Mouse (Mus musculus): ENCODE data around the gene Prex1. TPM values are rescaled to one million over a fixed set of nuclear protein-coding genes. Genes with fewer than 3 reads are reported as not detected.
A peak's percentile ranks its signal among the peaks of the same experiment; 100 is the strongest.

The Prex1 gene
- polyA plus RNA-seq, 1 experiment from 2014 or later, result 9.5 TPM

DNA sequence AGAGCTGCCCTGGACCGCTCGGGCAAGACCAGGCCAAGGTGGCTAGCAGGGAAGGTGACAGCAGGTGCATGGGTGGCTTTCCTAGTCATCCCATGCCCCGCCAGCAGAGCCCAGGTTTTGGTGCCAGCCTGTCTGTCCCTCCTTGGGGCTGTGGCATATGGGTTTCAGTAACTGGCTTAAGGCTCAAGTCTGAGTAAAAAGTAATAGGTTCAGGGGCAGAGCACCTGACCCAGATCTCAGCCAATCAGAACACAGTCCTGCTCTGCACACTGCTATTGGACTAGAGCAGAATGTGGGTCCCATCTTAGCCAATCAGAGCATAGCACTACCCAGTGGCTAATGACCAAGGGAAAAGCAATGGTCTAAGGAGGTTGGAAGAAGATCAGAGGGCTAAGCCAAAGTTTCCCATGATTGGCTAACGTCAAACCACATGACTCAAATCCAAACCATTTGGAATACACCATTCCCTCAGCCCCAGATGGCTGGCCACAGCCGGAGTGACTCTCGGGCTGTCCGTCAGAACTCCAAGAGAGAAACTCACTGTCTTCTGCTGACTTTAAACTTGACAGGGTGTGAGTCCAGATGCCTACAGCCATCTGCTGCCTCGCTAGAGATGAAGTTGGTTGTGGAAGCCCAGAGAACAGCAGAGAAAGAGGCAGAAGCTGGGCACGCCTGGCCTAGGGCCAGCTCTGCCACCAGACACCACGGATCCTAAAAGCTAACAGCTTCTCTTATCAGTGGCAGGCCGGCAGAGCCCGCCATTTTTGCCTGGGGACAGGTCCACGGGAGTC is 80.9 kb downstream of the Prex1 start:
- Histone ChIP-seq H3K4me1 (ENCODE audit: control insufficient read depth in 2 of 2, insufficient read depth in 2 of 2, low read length in 2 of 2) (0 out of 4 replicates have a peak, but pooled peaks cover 0 to under 1% of the 10 kb centered on the region in 2 experiments), H3K4me2 (ENCODE audit: low read length) (no peak overlapping the region), H3K36me3 (ENCODE audit: control insufficient read depth, insufficient read depth, low read length) (0 out of 2 replicates have a peak, but pooled peaks cover 4% of the 10 kb centered on the region), H3K4me3 (ENCODE audit: control insufficient read depth in 1 of 2, insufficient read depth in 1 of 2, low read depth in 1 of 2, low read length in 2 of 2) (no peak overlapping the region), H3K27ac (replicated peaks in 1 of 2; ENCODE audit: control insufficient read depth in 1 of 2, insufficient read depth in 1 of 2, low read depth in 2 of 2, low read length in 2 of 2) (no peak overlapping the region), H3K9ac (ENCODE audit: low read length) (no peak overlapping the region), H3K9me3 (ENCODE audit: control insufficient read depth, low read length) (no peaks in the 10 kb centered on the region), H3K27me3 (ENCODE audit: control insufficient read depth, insufficient read depth, low read length) (no peaks in the 10 kb centered on the region)
- no peak for ATAC-seq (ENCODE audit: insufficient number of reproducible peaks, insufficient read depth, low FRiP score, low read depth)
- WGBS, result 73% methylated on average over 13 of the region's 13 CpGs

DNA sequence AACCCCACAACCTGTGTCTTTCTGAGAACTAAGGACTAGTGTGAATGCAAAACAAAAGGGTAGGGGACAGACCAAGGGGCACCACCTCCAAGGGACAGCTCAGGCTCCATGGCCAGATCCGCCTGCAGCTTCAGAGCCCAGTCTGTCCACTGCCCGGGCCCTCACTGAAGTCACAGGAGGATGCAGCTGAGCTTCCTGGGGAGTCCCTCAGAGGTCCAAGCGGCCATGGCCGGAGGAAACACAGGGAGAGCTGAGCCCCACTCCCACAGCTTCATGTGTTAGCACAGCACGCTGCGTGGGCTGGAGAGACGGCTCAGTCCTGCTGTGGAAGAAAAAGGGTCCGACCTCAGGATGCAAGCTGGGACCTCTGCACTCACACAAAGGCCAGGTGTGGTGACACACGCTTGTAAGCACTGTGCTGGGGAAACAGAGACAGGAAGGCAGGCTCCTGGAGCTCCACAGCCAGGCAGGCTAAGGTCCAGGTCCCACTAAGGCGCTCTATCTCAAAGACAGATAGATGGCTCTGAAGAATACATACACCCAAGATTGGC is 81.9 kb downstream of the Prex1 start:
- 79% methylated on average over 10 of the region's 10 CpGs for WGBS
- 0 out of 2 replicates have a peak, but pooled peaks cover 4% of the 10 kb centered on the region for H3K36me3 ChIP-seq (ENCODE audit: control insufficient read depth, insufficient read depth, low read length)
- H3K4me2 ChIP-seq (ENCODE audit: low read length), result no peak overlapping the region
- no peaks in the 10 kb centered on the region for H3K4me1 ChIP-seq (ENCODE audit: control insufficient read depth in 2 of 2, insufficient read depth in 2 of 2, low read length in 2 of 2)
- no peak overlapping the region for H3K4me3 ChIP-seq (ENCODE audit: control insufficient read depth in 1 of 2, insufficient read depth in 1 of 2, low read depth in 1 of 2, low read length in 2 of 2)
- no peak for ATAC-seq (ENCODE audit: insufficient number of reproducible peaks, insufficient read depth, low FRiP score, low read depth)
- H3K9ac ChIP-seq (ENCODE audit: low read length), result no peak overlapping the region
- no peak overlapping the region for H3K27ac ChIP-seq (replicated peaks in 1 of 2; ENCODE audit: control insufficient read depth in 1 of 2, insufficient read depth in 1 of 2, low read depth in 2 of 2, low read length in 2 of 2)
- H3K9me3 ChIP-seq (ENCODE audit: control insufficient read depth, low read length), result no peaks in the 10 kb centered on the region
- H3K27me3 ChIP-seq (ENCODE audit: control insufficient read depth, insufficient read depth, low read length), result no peaks in the 10 kb centered on the region

DNA sequence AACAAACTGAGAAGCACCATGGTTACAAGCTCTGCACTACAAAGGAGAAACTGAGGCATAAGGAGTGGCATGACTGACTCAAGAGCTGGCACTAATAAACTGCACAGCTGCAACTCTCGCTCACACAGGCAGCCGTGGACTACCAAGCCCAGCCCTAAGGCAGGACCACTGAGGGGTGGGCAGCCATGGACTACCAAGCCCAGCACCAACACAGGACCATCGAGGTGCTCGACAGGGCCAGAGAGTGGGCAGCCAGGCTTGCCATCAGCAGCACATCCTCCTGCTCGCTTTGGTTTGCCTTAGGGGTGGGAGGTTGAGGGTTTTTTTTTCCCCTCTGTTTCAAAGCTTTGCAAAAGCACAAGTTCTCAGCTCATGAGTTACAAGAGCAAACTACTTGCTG is 82.4 kb downstream of the Prex1 start:
- Histone ChIP-seq H3K27me3 (ENCODE audit: control insufficient read depth, insufficient read depth, low read length) (no peaks in the 10 kb centered on the region), H3K27ac (replicated peaks in 1 of 2; ENCODE audit: control insufficient read depth in 1 of 2, insufficient read depth in 1 of 2, low read depth in 2 of 2, low read length in 2 of 2) (no peak overlapping the region), H3K4me2 (ENCODE audit: low read length) (no peak overlapping the region), H3K36me3 (ENCODE audit: control insufficient read depth, insufficient read depth, low read length) (0 out of 2 replicates have a peak, but pooled peaks cover 4% of the 10 kb centered on the region), H3K9me3 (ENCODE audit: control insufficient read depth, low read length) (no peaks in the 10 kb centered on the region), H3K9ac (ENCODE audit: low read length) (no peak overlapping the region), H3K4me1 (ENCODE audit: control insufficient read depth in 2 of 2, insufficient read depth in 2 of 2, low read length in 2 of 2) (no peaks in the 10 kb centered on the region), H3K4me3 (ENCODE audit: control insufficient read depth in 1 of 2, insufficient read depth in 1 of 2, low read depth in 1 of 2, low read length in 2 of 2) (no peak overlapping the region)
- ATAC-seq (ENCODE audit: insufficient number of reproducible peaks, insufficient read depth, low FRiP score, low read depth), result no peak
- WGBS, result 77% methylated on average over 5 of the region's 5 CpGs

- 74% methylated on average over 17 of the region's 17 CpGs for WGBS
- H3K27me3 ChIP-seq (ENCODE audit: control insufficient read depth, insufficient read depth, low read length), result no peaks in the 10 kb centered on the region
- no peak overlapping the region for H3K4me3 ChIP-seq (ENCODE audit: control insufficient read depth in 1 of 2, insufficient read depth in 1 of 2, low read depth in 1 of 2, low read length in 2 of 2)
- H3K9ac ChIP-seq (ENCODE audit: low read length), result no peak overlapping the region
- no peaks in the 10 kb centered on the region for H3K4me1 ChIP-seq (ENCODE audit: control insufficient read depth in 2 of 2, insufficient read depth in 2 of 2, low read length in 2 of 2)
- H3K27ac ChIP-seq (replicated peaks in 1 of 2; ENCODE audit: control insufficient read depth in 1 of 2, insufficient read depth in 1 of 2, low read depth in 2 of 2, low read length in 2 of 2), result no peak overlapping the region
- H3K36me3 ChIP-seq (ENCODE audit: control insufficient read depth, insufficient read depth, low read length), result 0 out of 2 replicates have a peak, but pooled peaks cover 4% of the 10 kb centered on the region
- ATAC-seq (ENCODE audit: insufficient number of reproducible peaks, insufficient read depth, low FRiP score, low read depth), result 0 out of 2 replicates have a peak, but pooled peaks have one; percentile 26
- no peaks in the 10 kb centered on the region for H3K9me3 ChIP-seq (ENCODE audit: control insufficient read depth, low read length)
- no peak overlapping the region for H3K4me2 ChIP-seq (ENCODE audit: low read length)
Observed at GRCm38 (mm10) chr2:166629941-166630674, 83.5 kb downstream of the Prex1 start.

- Histone ChIP-seq H3K9ac (ENCODE audit: low read length) (no peak overlapping the region), H3K4me3 (ENCODE audit: control insufficient read depth in 1 of 2, insufficient read depth in 1 of 2, low read depth in 1 of 2, low read length in 2 of 2) (no peak overlapping the region), H3K9me3 (ENCODE audit: control insufficient read depth, low read length) (no peaks in the 10 kb centered on the region), H3K4me1 (ENCODE audit: control insufficient read depth in 2 of 2, insufficient read depth in 2 of 2, low read length in 2 of 2) (peaks cover 6 to 10% of the 10 kb centered on the region in 2 experiments; a peak in 3 of 4 replicates), H3K27me3 (ENCODE audit: control insufficient read depth, insufficient read depth, low read length) (no peaks in the 10 kb centered on the region), H3K4me2 (ENCODE audit: low read length) (no peak overlapping the region), H3K36me3 (ENCODE audit: control insufficient read depth, insufficient read depth, low read length) (0 out of 2 replicates have a peak, but pooled peaks cover 2% of the 10 kb centered on the region), H3K27ac (replicated peaks in 1 of 2; ENCODE audit: control insufficient read depth in 1 of 2, insufficient read depth in 1 of 2, low read depth in 2 of 2, low read length in 2 of 2) (no peak overlapping the region)
- no peak for ATAC-seq (ENCODE audit: insufficient number of reproducible peaks, insufficient read depth, low FRiP score, low read depth)
- 90% methylated on average over 6 of the region's 6 CpGs for WGBS
Observed at GRCm38 (mm10) chr2:166627578-166627977, 86.1 kb downstream of the Prex1 start.

- Histone ChIP-seq H3K36me3 (ENCODE audit: control insufficient read depth, insufficient read depth, low read length) (no peaks in the 10 kb centered on the region), H3K9me3 (ENCODE audit: control insufficient read depth, low read length) (no peaks in the 10 kb centered on the region), H3K4me1 (ENCODE audit: control insufficient read depth in 2 of 2, insufficient read depth in 2 of 2, low read length in 2 of 2) (peaks cover 8 to 10% of the 10 kb centered on the region in 2 experiments; a peak in 3 of 4 replicates), H3K27ac (replicated peaks in 1 of 2; ENCODE audit: control insufficient read depth in 1 of 2, insufficient read depth in 1 of 2, low read depth in 2 of 2, low read length in 2 of 2) (no peak overlapping the region), H3K9ac (ENCODE audit: low read length) (no peak overlapping the region), H3K27me3 (ENCODE audit: control insufficient read depth, insufficient read depth, low read length) (no peaks in the 10 kb centered on the region), H3K4me3 (ENCODE audit: control insufficient read depth in 1 of 2, insufficient read depth in 1 of 2, low read depth in 1 of 2, low read length in 2 of 2) (no peak overlapping the region), H3K4me2 (ENCODE audit: low read length) (no peak overlapping the region)
- no peak for ATAC-seq (ENCODE audit: insufficient number of reproducible peaks, insufficient read depth, low FRiP score, low read depth)
- 84% methylated on average over 11 of the region's 11 CpGs for WGBS
Observed at GRCm38 (mm10) chr2:166625219-166625618, 88.4 kb downstream of the Prex1 start.

DNA sequence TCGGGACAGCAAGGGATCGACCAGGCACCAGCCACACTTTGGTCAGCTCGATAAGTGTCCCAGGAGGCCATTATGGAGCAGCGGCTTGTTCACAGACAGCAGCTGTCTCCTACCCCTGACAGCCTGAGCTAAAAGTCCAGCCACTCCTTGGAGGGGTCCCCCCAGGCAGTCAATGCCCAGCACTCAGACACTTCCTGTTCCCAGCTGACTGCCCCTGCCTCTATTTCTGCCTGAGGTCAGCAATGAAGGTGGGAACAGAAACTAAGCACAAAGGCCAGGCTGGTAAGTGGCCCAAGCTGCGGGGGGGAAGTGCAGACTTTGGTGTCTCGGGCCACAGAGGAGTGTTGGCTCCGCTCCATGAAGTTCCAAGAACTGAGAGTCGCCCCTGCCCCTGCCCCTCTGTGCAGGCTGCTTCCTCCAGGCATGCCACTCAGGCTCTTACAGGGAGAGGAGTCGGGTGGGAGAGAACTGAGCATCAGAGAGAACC is 90.5 kb downstream of the Prex1 start:
- Histone ChIP-seq H3K9me3 (ENCODE audit: control insufficient read depth, low read length) (no peaks in the 10 kb centered on the region), H3K27ac (replicated peaks in 1 of 2; ENCODE audit: control insufficient read depth in 1 of 2, insufficient read depth in 1 of 2, low read depth in 2 of 2, low read length in 2 of 2) (0 out of 4 replicates have a peak overlapping the region, but pooled peaks of 1 of the 2 experiments have one; percentile 30), H3K36me3 (ENCODE audit: control insufficient read depth, insufficient read depth, low read length) (no peaks in the 10 kb centered on the region), H3K27me3 (ENCODE audit: control insufficient read depth, insufficient read depth, low read length) (no peaks in the 10 kb centered on the region), H3K4me2 (ENCODE audit: low read length) (no peak overlapping the region), H3K4me3 (ENCODE audit: control insufficient read depth in 1 of 2, insufficient read depth in 1 of 2, low read depth in 1 of 2, low read length in 2 of 2) (no peak overlapping the region), H3K9ac (ENCODE audit: low read length) (no peak overlapping the region; the same call in 1 of the 2 replicates), H3K4me1 (ENCODE audit: control insufficient read depth in 2 of 2, insufficient read depth in 2 of 2, low read length in 2 of 2) (peaks cover 8 to 14% of the 10 kb centered on the region in 2 experiments; a peak in 3 of 4 replicates)
- no peak for ATAC-seq (ENCODE audit: insufficient number of reproducible peaks, insufficient read depth, low FRiP score, low read depth)
- WGBS, result 26% methylated on average over 9 of the region's 9 CpGs
